Mouse (Mus musculus): ENCODE measurements around the gene Ppat. TPM values are rescaled to one million over a fixed set of nuclear protein-coding genes. Genes with fewer than 3 reads are reported as not detected.
A peak's percentile ranks its signal among the peaks of the same experiment; 100 is the strongest.

Ppat gene
- total RNA-seq, 1 experiment = 90.3 TPM

DNA sequence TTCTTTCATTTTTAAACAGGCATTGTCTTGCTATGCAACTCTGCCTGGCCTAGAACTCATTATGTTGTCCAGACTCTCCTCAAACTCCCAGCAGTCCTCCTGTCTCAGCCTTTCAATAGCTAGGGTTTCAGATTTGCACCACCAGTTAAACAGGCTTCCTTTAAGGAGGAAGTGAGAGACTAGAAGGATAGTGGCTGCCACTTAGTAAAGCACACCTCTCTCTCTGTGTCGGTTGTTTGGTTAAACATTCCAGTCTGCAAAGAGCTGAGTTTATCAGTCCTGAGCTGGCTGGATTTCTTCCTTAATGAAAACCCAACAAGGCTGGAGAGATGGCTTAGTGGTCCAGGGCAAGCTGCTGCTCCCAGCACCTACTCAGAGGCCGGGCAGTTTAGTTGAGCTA lies 58.8 kb downstream of the Ppat start:
- Histone ChIP-seq H3K36me3 (ENCODE audit: control insufficient read depth, insufficient read depth, low read length, poor library complexity, severe bottlenecking) (peaks cover 20% of the 10 kb centered on the region), H3K4me1 (ENCODE audit: control insufficient read depth in 2 of 2, insufficient read depth in 2 of 2, low read length in 2 of 2, poor library complexity in 1 of 2) (no peaks in the 10 kb centered on the region), H3K9me3 (ENCODE audit: control insufficient read depth, insufficient read depth, low read depth, low read length) (no peaks in the 10 kb centered on the region), H3K9ac (ENCODE audit: insufficient read depth, low read depth, low read length, poor library complexity, severe bottlenecking) (no peak overlapping the region), H3K4me3 (ENCODE audit: insufficient read depth in 1 of 2, low read depth in 1 of 2, low read length in 2 of 2, poor library complexity in 1 of 2, severe bottlenecking in 1 of 2) (no peak overlapping the region), H3K27ac (ENCODE audit: insufficient read depth, low read depth, low read length, poor library complexity, severe bottlenecking) (no peak overlapping the region)
- in situ Hi-C loops (cut with MboI; ENCODE audit: low sequenced_read_pairs in 2 of 2, unreplicated experiment in 2 of 2) = no loop called here
- TF ChIP-seq ZNF384 (IDR thresholded peaks at IDR 0.05; ENCODE audit: low read depth, low read length) (no peak), ZC3H11A (IDR thresholded peaks at IDR 0.05; ENCODE audit: borderline replicate concordance, low read depth, low read length) (no peak), CHD2 (IDR thresholded peaks at IDR 0.05; ENCODE audit: low read depth, low read length) (no peak), HCFC1 (IDR thresholded peaks at IDR 0.05; ENCODE audit: borderline replicate concordance, insufficient read depth, low read length) (no peak), MAFK (IDR thresholded peaks at IDR 0.05; ENCODE audit: insufficient read depth, low read depth, low read length) (no peak)
- no peak for DNase-seq (ENCODE audit: low read depth, low spot score)

DNA sequence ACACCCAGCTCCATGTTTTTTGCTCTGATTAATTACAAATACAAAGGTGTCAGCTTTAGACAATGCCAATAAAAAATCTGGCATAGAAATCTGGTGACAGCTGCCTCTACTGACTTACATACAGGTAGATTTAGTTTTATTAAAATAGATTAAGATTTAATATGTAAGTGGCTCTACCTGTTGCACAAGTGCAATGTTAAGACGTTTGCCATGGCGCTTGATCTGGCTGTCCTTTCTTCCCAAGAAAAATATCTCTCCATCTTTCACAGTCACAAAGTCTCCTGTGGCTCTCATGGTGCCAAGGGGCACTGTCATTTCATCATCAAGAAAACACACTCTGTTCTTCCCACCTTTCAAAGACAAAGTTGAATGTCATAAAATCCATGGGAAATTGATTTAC lies 64.4 kb downstream of the Ppat start:
- no peak overlapping the region for H3K4me3 ChIP-seq (ENCODE audit: insufficient read depth in 1 of 2, low read depth in 1 of 2, low read length in 2 of 2, poor library complexity in 1 of 2, severe bottlenecking in 1 of 2)
- in situ Hi-C loops (cut with MboI; ENCODE audit: low sequenced_read_pairs in 2 of 2, unreplicated experiment in 2 of 2) = no loop called here
- TF ChIP-seq MAFK (IDR thresholded peaks at IDR 0.05; ENCODE audit: insufficient read depth, low read depth, low read length) (no peak), HCFC1 (IDR thresholded peaks at IDR 0.05; ENCODE audit: borderline replicate concordance, insufficient read depth, low read length) (no peak), CHD2 (IDR thresholded peaks at IDR 0.05; ENCODE audit: low read depth, low read length) (no peak), ZNF384 (IDR thresholded peaks at IDR 0.05; ENCODE audit: low read depth, low read length) (no peak), ZC3H11A (IDR thresholded peaks at IDR 0.05; ENCODE audit: borderline replicate concordance, low read depth, low read length) (no peak)
- no peaks in the 10 kb centered on the region; a peak in 1 of 4 replicates for H3K4me1 ChIP-seq (ENCODE audit: control insufficient read depth in 2 of 2, insufficient read depth in 2 of 2, low read length in 2 of 2, poor library complexity in 1 of 2)
- no peak for DNase-seq (ENCODE audit: low read depth, low spot score)
- H3K36me3 ChIP-seq (ENCODE audit: control insufficient read depth, insufficient read depth, low read length, poor library complexity, severe bottlenecking) = peaks cover 25% of the 10 kb centered on the region
- no peaks in the 10 kb centered on the region for H3K9me3 ChIP-seq (ENCODE audit: control insufficient read depth, insufficient read depth, low read depth, low read length)
- H3K9ac ChIP-seq (ENCODE audit: insufficient read depth, low read depth, low read length, poor library complexity, severe bottlenecking) = no peak overlapping the region
- H3K27ac ChIP-seq (ENCODE audit: insufficient read depth, low read depth, low read length, poor library complexity, severe bottlenecking) = no peak overlapping the region

DNA sequence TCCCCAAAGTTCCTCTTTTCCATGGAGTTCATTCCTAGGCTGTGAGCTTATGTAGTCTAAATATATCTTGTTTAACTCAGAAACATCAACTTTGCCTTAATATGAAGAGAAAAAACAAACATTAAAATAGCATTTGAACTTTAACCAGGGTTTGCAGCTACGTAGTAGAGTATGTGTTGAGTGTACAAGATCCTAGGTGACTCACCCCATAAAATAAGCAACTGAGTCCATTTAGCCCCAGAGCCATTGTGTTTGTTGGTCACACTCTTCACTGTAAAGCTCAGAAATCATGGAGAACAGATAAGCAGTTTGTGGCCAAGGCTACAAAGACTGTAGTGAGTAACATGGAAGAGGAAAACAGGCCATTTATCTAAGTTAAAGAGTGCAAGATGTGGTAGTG lies 67.3 kb downstream of the Ppat start:
- H3K36me3 ChIP-seq (ENCODE audit: control insufficient read depth, insufficient read depth, low read length, poor library complexity, severe bottlenecking) = peaks cover 22% of the 10 kb centered on the region
- H3K27ac ChIP-seq (ENCODE audit: insufficient read depth, low read depth, low read length, poor library complexity, severe bottlenecking) = no peak overlapping the region
- no peak for DNase-seq (ENCODE audit: low read depth, low spot score)
- H3K9me3 ChIP-seq (ENCODE audit: control insufficient read depth, insufficient read depth, low read depth, low read length) = no peaks in the 10 kb centered on the region
- no peak for TF ChIP-seq HCFC1 (IDR thresholded peaks at IDR 0.05; ENCODE audit: borderline replicate concordance, insufficient read depth, low read length)
- no peak for TF ChIP-seq ZC3H11A (IDR thresholded peaks at IDR 0.05; ENCODE audit: borderline replicate concordance, low read depth, low read length)
- TF ChIP-seq MAFK (IDR thresholded peaks at IDR 0.05; ENCODE audit: insufficient read depth, low read depth, low read length) = no peak
- no peak for TF ChIP-seq ZNF384 (IDR thresholded peaks at IDR 0.05; ENCODE audit: low read depth, low read length)
- no peak for TF ChIP-seq CHD2 (IDR thresholded peaks at IDR 0.05; ENCODE audit: low read depth, low read length)
- H3K9ac ChIP-seq (ENCODE audit: insufficient read depth, low read depth, low read length, poor library complexity, severe bottlenecking) = no peak overlapping the region
- H3K4me1 ChIP-seq (ENCODE audit: control insufficient read depth in 2 of 2, insufficient read depth in 2 of 2, low read length in 2 of 2, poor library complexity in 1 of 2) = no peaks in the 10 kb centered on the region; a peak in 1 of 4 replicates
- H3K4me3 ChIP-seq (ENCODE audit: insufficient read depth in 1 of 2, low read depth in 1 of 2, low read length in 2 of 2, poor library complexity in 1 of 2, severe bottlenecking in 1 of 2) = no peak overlapping the region
- in situ Hi-C loops (cut with MboI; ENCODE audit: low sequenced_read_pairs in 2 of 2, unreplicated experiment in 2 of 2) = no loop called here

DNA sequence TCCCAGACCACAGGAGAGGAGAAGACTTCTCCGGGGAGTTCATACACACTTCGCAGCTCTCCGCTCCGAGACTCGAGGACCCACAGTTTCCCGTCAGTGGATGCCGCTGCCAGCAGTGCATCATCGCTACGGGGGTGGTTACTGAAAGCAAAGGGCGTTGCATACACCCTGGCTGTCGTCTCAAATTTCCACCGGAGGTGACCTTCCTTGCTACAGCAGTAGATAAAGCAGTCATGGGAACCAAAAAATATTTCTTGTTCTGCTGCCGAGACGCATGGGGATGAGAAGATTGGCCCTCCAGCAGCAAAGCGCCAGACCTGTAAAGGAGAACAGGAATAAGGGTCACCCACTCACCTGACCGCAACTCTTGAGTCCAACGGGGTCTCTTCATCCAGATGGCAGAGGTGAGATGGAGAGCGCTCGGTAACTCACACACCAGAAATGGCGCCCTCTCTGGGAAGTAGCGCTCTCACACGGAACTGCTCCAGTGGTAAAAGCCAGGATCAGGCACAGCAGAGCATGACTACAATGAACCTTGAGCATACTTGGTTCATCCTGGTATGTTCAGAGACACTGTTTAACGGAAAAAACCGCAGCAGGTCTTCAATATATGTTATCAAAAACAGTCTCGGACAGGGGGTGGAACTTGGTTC lies 75.1 kb downstream of the Ppat start:
- peaks cover 0 to 4% of the 10 kb centered on the region in 2 experiments; a peak in 1 of 4 replicates for H3K4me1 ChIP-seq (ENCODE audit: control insufficient read depth in 2 of 2, insufficient read depth in 2 of 2, low read length in 2 of 2, poor library complexity in 1 of 2)
- no peak for DNase-seq (ENCODE audit: low read depth, low spot score)
- TF ChIP-seq ZC3H11A (IDR thresholded peaks at IDR 0.05; ENCODE audit: borderline replicate concordance, low read depth, low read length) (no peak), ZNF384 (IDR thresholded peaks at IDR 0.05; ENCODE audit: low read depth, low read length) (no peak), HCFC1 (IDR thresholded peaks at IDR 0.05; ENCODE audit: borderline replicate concordance, insufficient read depth, low read length) (no peak), MAFK (IDR thresholded peaks at IDR 0.05; ENCODE audit: insufficient read depth, low read depth, low read length) (no peak), CHD2 (IDR thresholded peaks at IDR 0.05; ENCODE audit: low read depth, low read length) (no peak)
- H3K4me3 ChIP-seq (ENCODE audit: insufficient read depth in 1 of 2, low read depth in 1 of 2, low read length in 2 of 2, poor library complexity in 1 of 2, severe bottlenecking in 1 of 2) = peak overlapping the region in 1 of 2 experiments; percentile 51; a peak in 2 of 4 replicates
- no peak overlapping the region for H3K27ac ChIP-seq (ENCODE audit: insufficient read depth, low read depth, low read length, poor library complexity, severe bottlenecking)
- H3K36me3 ChIP-seq (ENCODE audit: control insufficient read depth, insufficient read depth, low read length, poor library complexity, severe bottlenecking) = peaks cover 19% of the 10 kb centered on the region; the same call in 1 of the 2 replicates
- in situ Hi-C loops (cut with MboI; ENCODE audit: low sequenced_read_pairs in 2 of 2, unreplicated experiment in 2 of 2) = no loop called here
- no peaks in the 10 kb centered on the region for H3K9me3 ChIP-seq (ENCODE audit: control insufficient read depth, insufficient read depth, low read depth, low read length)
- peak overlapping the region; percentile 33; the same call in 1 of the 2 replicates for H3K9ac ChIP-seq (ENCODE audit: insufficient read depth, low read depth, low read length, poor library complexity, severe bottlenecking)
